Mouse (Mus musculus) liver, adult 2 months (tissue): ENCODE results near the gene Gm20388.

Experiments used
- CTCF ChIP-seq: fragments of 200-500 bp; IDR thresholded peaks from 2 replicates; pipeline ENCODE4 v1.5.1; 2011; ENCODE audit warnings: low read depth, low read length, control low read depth
- POLR2A ChIP-seq: fragments of 200-500 bp; IDR thresholded peaks from 2 replicates; pipeline ENCODE4 v1.6.1; 2011; ENCODE audit warnings: low read length, control low read depth; ENCODE audit not compliant: insufficient read depth; ENCODE audit errors: extremely low read depth

DNA sequence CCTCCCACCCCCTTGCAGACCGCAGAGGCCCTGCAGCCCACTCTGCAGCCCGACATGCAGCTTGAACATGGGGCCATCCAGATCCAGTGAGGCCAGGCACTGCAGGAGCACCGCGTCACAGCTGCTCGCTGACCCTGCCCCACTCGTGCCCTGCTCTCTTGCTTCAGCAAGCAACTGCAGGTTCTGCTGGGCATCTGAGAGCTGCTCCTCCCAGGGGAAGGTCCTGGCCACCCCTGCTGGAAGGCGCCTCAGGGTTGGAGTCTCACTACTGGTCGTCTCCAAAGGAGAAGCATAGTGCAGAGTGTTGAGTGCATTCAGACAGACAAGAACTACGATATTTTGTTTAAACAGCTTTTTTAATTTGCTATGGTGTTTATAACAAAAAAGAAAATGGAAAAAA, 2114.9 kb downstream of the Gm20388 start:
- TF ChIP-seq CTCF, result no peak
- TF ChIP-seq POLR2A, result no peak
